Mouse (Mus musculus) CH12.LX (cell line): ENCODE measurements around the gene Klhl32.
"Not testable (repeated sequence)": the region's sequence is repeated elsewhere in the genome, so short reads cannot be mapped to it uniquely, and the experiment has no call there.

Experiments used
- CHD1 ChIP-seq: IDR thresholded peaks from 2 replicates; pipeline ENCODE4 v1.6.1; 2012; ENCODE audit warnings: low read depth, low read length, improper control_type of control experiment, inconsistent platforms
- CHD2 ChIP-seq: IDR thresholded peaks from 2 replicates; pipeline ENCODE4 v1.6.1; 2011; ENCODE audit warnings: low read length, improper control_type of control experiment
- CTCF ChIP-seq, 2 experiments: IDR thresholded peaks in 1 of 2; conservative IDR thresholded peaks in 1 of 2; 2 replicates each; pipeline ENCODE4 v1.5.1; 2011 to 2012; ENCODE audit warnings: low read depth in 2 of 2, low read length in 2 of 2, improper control_type of control experiment in 1 of 2, inconsistent platforms in 1 of 2, mild to moderate bottlenecking in 1 of 2, moderate library complexity in 1 of 2
- EP300 ChIP-seq: IDR thresholded peaks from 2 replicates; pipeline ENCODE4 v1.6.1; 2011; ENCODE audit warnings: low read length, improper control_type of control experiment
- MYC ChIP-seq: IDR thresholded peaks from 2 replicates; pipeline ENCODE4 v1.6.1; 2011; ENCODE audit warnings: low read depth, mild to moderate bottlenecking, improper control_type of control experiment, low read length
- POLR2A ChIP-seq: IDR thresholded peaks from 2 replicates; pipeline ENCODE4 v1.6.1; 2011; ENCODE audit warnings: low read depth, mild to moderate bottlenecking, improper control_type of control experiment, low read length

- TF ChIP-seq MYC; POLR2A; CTCF (conservative IDR thresholded peaks at IDR 0.05 in 1 of 2, IDR thresholded peaks at IDR 0.05 in 1 of 2; ENCODE audit: low read depth in 2 of 2, low read length in 2 of 2); CHD1; CHD2; EP300: not testable (repeated sequence)
These were observed 41.4 kb upstream of the Klhl32 start for GRCm38 (mm10) chr4:24892293-24892692.
